Mouse (Mus musculus) midbrain, embryonic 16.5 days (tissue): Measurements from ENCODE around the gene Prkaca. TPM values are rescaled to one million over a fixed set of nuclear protein-coding genes. Genes with fewer than 3 reads are reported as not detected.

Experiments
- ATAC-seq: fragments of 200-750 bp; cut with Nextera tagmentation; 2 replicates; pipeline ENCODE4 v1.8.0; 2017; ENCODE audit warnings: moderate TSS enrichment
- H3K27ac ChIP-seq: fragments of 300-500 bp; sonication (generic); 2 replicates; pipeline ENCODE4 v1.5.1; 2014; ENCODE audit warnings: mild to moderate bottlenecking, low read length, mixed read lengths
- H3K27me3 ChIP-seq: fragments of 300-500 bp; sonication (generic); 2 replicates; pipeline ENCODE4 v1.6.1; 2014; ENCODE audit warnings: low read depth, low read length, mixed read lengths; ENCODE audit not compliant: control insufficient read depth, insufficient read depth
- H3K36me3 ChIP-seq: fragments of 300-500 bp; sonication (generic); 2 replicates; pipeline ENCODE4 v1.6.1; 2014; ENCODE audit warnings: mild to moderate bottlenecking, low read length, moderate library complexity, mixed read lengths; ENCODE audit not compliant: control insufficient read depth, insufficient read depth
- H3K4me1 ChIP-seq: fragments of 300-500 bp; sonication (generic); 2 replicates; pipeline ENCODE4 v1.6.1; 2014; ENCODE audit warnings: mild to moderate bottlenecking, low read length, mixed read lengths; ENCODE audit not compliant: control insufficient read depth, insufficient read depth
- H3K4me2 ChIP-seq: fragments of 300-500 bp; sonication (generic); 2 replicates; pipeline ENCODE4 v1.6.1; 2014; ENCODE audit warnings: mild to moderate bottlenecking, low read length, mixed read lengths
- H3K4me3 ChIP-seq: fragments of 300-500 bp; sonication (generic); 2 replicates; pipeline ENCODE4 v1.5.1; 2014; ENCODE audit warnings: low read depth, mild to moderate bottlenecking, low read length, moderate library complexity, mixed read lengths
- H3K9ac ChIP-seq: fragments of 300-500 bp; sonication (generic); 2 replicates; pipeline ENCODE4 v1.6.1; 2014; ENCODE audit warnings: low read depth, low read length, mixed read lengths
- H3K9me3 ChIP-seq: fragments of 300-500 bp; sonication (generic); replicated peaks from 2 replicates; pipeline ENCODE4 v1.6.1; 2014; ENCODE audit warnings: mild to moderate bottlenecking, low read length, mixed read lengths; ENCODE audit not compliant: control insufficient read depth, poor library complexity, severe bottlenecking
- WGBS: fragments of 180-500 bp; shearing (Covaris S2); extraction: QIAGEN DNeasy Blood & Tissue Kit; methylation state at CpG from one replicate; pipeline ENCODE4 v1.1.7; 2014; 5-methylcytosine and 5-hydroxymethylcytosine counted together
- polyA plus RNA-seq: library from polyadenylated mRNA; unstranded; fragments of >200 nt; fragmentation: Nextera tagmentation; extraction: Ambion mirVana; gene quantifications from 2 replicates; pipeline ENCODE4 v1.2.1, GENCODE M21; 2015

The Prkaca gene
- polyA plus RNA-seq, 1 experiment from 2014 or later = 231 TPM

GRCm38 (mm10) chr8:83942446-83942845 lies 30.3 kb upstream of the Prkaca start:
- Histone ChIP-seq H3K9ac (no peak overlapping the region), H3K4me3 (no peak overlapping the region), H3K27me3 (no peaks in the 10 kb centered on the region), H3K4me1 (no peaks in the 10 kb centered on the region), H3K36me3 (peaks cover 19% of the 10 kb centered on the region), H3K9me3 (no peaks in the 10 kb centered on the region), H3K27ac (no peak overlapping the region), H3K4me2 (no peak overlapping the region)
- no peak for ATAC-seq
- WGBS = 76% methylated on average over 1 of the region's 1 CpGs

GRCm38 (mm10) chr8:83945540-83945939 lies 27.3 kb upstream of the Prkaca start:
- WGBS = 72% methylated on average over 3 of the region's 3 CpGs
- no peaks in the 10 kb centered on the region for H3K4me1 ChIP-seq
- no peak overlapping the region for H3K9ac ChIP-seq
- no peak overlapping the region for H3K27ac ChIP-seq
- no peaks in the 10 kb centered on the region for H3K9me3 ChIP-seq
- ATAC-seq = no peak
- H3K36me3 ChIP-seq = no peaks in the 10 kb centered on the region; the same call in 1 of the 2 replicates
- H3K4me3 ChIP-seq = no peak overlapping the region
- H3K27me3 ChIP-seq = no peaks in the 10 kb centered on the region
- no peak overlapping the region for H3K4me2 ChIP-seq

DNA sequence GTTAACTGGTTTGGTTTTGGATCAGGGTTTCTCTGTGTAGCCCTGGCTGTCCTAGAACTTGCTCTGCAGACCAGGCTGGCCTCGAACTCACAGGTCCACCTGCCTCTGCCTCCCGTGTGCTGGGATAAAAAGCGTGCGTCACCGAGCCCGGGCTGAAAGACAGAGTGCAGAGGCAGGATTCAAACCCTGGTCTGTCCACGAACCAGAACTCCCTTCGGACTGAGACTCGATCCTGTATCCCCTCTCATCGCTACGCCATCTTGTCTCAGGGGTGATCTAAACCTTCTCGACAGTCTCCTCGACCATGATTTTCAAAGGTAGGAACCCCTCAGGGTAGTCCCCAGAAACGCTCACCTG lies 18.1 kb upstream of the Prkaca start:
- Histone ChIP-seq H3K27ac (peak overlapping the region; percentile 60), H3K4me2 (peak overlapping the region; percentile 97), H3K9me3 (no peaks in the 10 kb centered on the region), H3K27me3 (no peaks in the 10 kb centered on the region), H3K9ac (peak overlapping the region; percentile 50), H3K4me3 (peak overlapping the region; percentile 46), H3K4me1 (peaks cover 6% of the 10 kb centered on the region), H3K36me3 (no peaks in the 10 kb centered on the region)
- ATAC-seq = no peak
- under 1% methylated on average over 14 of the region's 14 CpGs for WGBS

DNA sequence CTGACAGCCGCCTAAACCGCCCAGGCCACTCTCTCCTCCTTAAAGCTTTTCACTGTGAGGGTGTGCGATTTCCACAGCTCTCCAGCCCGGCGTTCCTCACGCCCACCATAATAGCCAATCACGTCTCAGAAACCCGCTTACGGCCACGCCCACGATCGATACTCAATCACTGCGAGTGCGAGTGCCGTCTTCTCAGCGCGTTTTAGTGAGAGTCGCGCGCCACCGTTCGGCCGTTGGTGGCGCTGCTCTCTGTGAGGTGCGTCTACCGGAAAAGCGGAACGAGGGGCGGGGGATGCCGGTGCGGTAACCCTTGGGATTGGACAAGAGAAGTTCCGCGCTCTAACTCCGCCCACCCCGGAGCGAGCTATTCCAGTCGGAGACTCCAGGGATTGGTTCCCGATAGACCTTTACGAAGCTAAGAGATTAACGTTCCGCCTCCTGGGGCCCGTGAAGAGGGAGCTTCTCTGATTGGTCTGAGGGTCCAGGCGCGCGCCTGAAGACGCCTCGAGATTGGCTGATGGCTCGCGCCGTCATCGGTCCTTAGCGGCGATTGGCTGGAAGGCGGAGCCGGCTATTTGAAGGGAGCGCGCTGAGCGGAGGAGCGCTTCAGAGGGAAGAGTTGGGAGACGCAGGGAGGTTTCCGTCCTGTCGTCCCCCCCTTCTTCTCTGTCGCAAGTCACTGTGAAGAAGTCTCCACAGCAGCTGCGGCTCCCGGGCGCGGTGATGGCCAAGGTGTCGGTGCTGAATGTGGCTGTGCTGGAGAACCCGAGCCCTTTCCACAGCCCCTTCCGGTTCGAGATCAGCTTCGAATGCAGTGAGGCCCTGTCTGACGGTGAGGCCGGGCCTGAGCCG lies 17.5 kb upstream of the Prkaca start, which contains the start of the genes Gm10644 and Asf1b:
Gene Gm10644 (minus strand): TSS at position 100 of the 852 bp plus-strand sequence.
Gene Asf1b (plus strand): TSS at position 402 of the 852 bp plus-strand sequence.
- Histone ChIP-seq H3K36me3 (no peaks in the 10 kb centered on the region), H3K4me3 (peak within 1 kb of the TSS; percentile 46), H3K9ac (peak within 1 kb of the TSS; percentile 50), H3K27ac (peak within 1 kb of the TSS; percentile 60), H3K4me2 (peak within 1 kb of the TSS; percentile 97), H3K27me3 (no peaks in the 10 kb centered on the region), H3K9me3 (no peaks in the 10 kb centered on the region), H3K4me1 (peaks cover 6% of the 10 kb centered on the region)
- ATAC-seq = peak; percentile 100
- WGBS = under 1% methylated on average over 73 of the region's 75 CpGs

DNA sequence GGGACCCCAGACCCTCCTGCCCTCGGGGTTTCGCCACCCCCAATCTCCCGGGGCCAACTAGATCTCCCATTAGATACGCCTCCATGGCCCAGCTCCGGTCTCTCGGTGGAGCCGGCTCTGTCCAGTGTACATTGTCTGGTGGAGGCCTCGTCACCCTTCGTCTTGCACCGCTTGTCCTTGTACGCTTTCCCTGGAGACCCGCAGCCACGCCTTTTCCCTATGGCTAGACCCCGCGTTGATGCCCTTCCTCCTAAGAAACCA lies 16.9 kb upstream of the Prkaca start:
- no peaks in the 10 kb centered on the region for H3K9me3 ChIP-seq
- ATAC-seq = no peak
- 1% methylated on average over 15 of the region's 15 CpGs for WGBS
- H3K4me3 ChIP-seq = peak overlapping the region; percentile 46
- no peak overlapping the region for H3K27ac ChIP-seq
- no peak overlapping the region for H3K9ac ChIP-seq
- H3K36me3 ChIP-seq = no peaks in the 10 kb centered on the region
- peaks cover 6% of the 10 kb centered on the region for H3K4me1 ChIP-seq
- H3K27me3 ChIP-seq = no peaks in the 10 kb centered on the region
- peak overlapping the region; percentile 97 for H3K4me2 ChIP-seq

- Histone ChIP-seq H3K9ac (no peak overlapping the region), H3K9me3 (no peaks in the 10 kb centered on the region), H3K27me3 (no peaks in the 10 kb centered on the region), H3K36me3 (no peaks in the 10 kb centered on the region), H3K4me1 (peaks cover 6% of the 10 kb centered on the region), H3K4me2 (no peak overlapping the region), H3K4me3 (no peak overlapping the region), H3K27ac (no peak overlapping the region)
- no peak for ATAC-seq
- WGBS = 21% methylated on average over 1 of the region's 1 CpGs
Measured at GRCm38 (mm10) chr8:83956789-83957188, 16.0 kb upstream of the Prkaca start.

DNA sequence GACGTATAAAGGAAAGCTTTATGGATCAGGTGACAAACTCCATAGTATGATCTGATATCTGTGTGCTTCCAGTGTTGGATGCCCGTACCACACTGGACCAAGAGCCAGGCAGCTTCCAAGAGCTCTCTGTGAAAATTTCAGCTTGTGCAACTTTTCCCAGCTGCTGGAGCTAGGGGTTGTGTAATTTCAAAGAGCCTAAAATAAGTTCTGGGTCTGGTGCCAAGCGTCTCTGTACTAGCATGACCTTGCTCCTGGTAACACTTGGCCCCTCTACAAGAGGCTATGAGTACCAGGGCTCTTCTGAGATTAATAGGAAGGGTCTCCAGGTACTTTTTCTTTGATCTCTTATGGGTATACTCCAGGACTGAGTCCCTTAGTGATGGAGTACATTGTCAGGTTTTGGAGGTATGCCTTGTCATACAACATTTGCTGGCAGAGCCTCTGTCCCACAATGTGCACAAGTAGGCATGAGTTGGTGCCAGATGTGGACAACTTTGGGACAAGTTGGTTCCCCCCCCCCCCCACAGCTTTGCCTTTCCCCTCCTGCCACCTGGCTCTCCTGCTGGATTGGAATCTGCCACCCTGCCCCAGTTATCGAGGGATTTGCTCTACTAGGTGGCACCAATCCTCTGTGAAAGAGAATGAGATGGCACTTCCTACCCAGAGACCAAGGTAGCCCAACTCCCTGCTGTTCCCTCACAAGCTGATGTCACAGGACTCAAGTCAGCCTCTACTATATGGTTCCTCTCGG lies 8.6 kb upstream of the Prkaca start:
- WGBS = 89% methylated on average over 5 of the region's 5 CpGs
- Histone ChIP-seq H3K9me3 (no peaks in the 10 kb centered on the region), H3K4me1 (no peaks in the 10 kb centered on the region), H3K27me3 (no peaks in the 10 kb centered on the region), H3K27ac (no peak overlapping the region), H3K9ac (no peak overlapping the region), H3K36me3 (no peaks in the 10 kb centered on the region), H3K4me3 (no peak overlapping the region), H3K4me2 (no peak overlapping the region)
- ATAC-seq = no peak

DNA sequence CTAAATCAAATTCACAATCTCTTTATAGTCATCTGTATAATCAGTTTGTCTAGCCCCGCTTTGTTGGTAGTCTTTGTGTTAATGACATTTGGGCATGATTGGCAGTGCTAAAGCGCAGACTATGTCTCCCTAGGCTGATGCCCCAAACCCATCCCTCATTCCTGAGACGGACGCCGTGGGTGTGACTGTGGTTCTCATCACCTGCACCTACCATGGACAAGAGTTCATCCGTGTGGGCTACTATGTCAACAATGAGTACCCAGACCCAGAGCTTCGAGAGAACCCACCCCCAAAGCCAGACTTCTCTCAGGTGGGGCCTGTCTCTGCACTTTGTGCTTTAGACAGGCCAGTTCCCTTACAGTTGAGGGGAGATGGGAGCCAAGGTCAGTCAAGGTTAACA lies 5.1 kb upstream of the Prkaca start:
- Histone ChIP-seq H3K4me2 (no peak overlapping the region), H3K27ac (no peak overlapping the region), H3K9me3 (no peaks in the 10 kb centered on the region), H3K9ac (no peak overlapping the region), H3K36me3 (no peaks in the 10 kb centered on the region), H3K4me3 (no peak overlapping the region), H3K27me3 (no peaks in the 10 kb centered on the region), H3K4me1 (peaks cover 7% of the 10 kb centered on the region; the same call in 1 of the 2 replicates)
- ATAC-seq = no peak
- WGBS = 95% methylated on average over 7 of the region's 7 CpGs

GRCm38 (mm10) chr8:83971121-83971520 lies 1.7 kb upstream of the Prkaca start:
- Histone ChIP-seq H3K9ac (no peak overlapping the region), H3K9me3 (no peaks in the 10 kb centered on the region), H3K27me3 (no peaks in the 10 kb centered on the region), H3K4me1 (peaks cover 19% of the 10 kb centered on the region), H3K4me2 (no peak overlapping the region), H3K4me3 (no peak overlapping the region), H3K27ac (no peak overlapping the region), H3K36me3 (no peaks in the 10 kb centered on the region)
- no peak for ATAC-seq
- 82% methylated on average over 4 of the region's 4 CpGs for WGBS
